Mouse (Mus musculus): ENCODE data around the gene Trf.

Trf gene

GRCm38 (mm10) chr9:103230151-103230951 lies at the start of gene Trf, which contains the start of gene Gm20425:
TSS of gene Trf (minus strand) at chr9:103230444.
TSS of gene Gm20425 (minus strand) at chr9:103230307.
- peak; percentile 25 for DNase-seq (ENCODE audit: low spot score)

- DNase-seq (ENCODE audit: low spot score) = no peak
Measured at GRCm38 (mm10) chr9:103276876-103277275, 46.6 kb upstream of the Trf start.

- DNase-seq (ENCODE audit: low spot score) = no peak
Measured at GRCm38 (mm10) chr9:103275676-103276075, 45.4 kb upstream of the Trf start.

- DNase-seq (ENCODE audit: low spot score) = no peak
Measured at GRCm38 (mm10) chr9:103274819-103275218, 44.6 kb upstream of the Trf start.

- DNase-seq (ENCODE audit: low spot score) = no peak
Measured at GRCm38 (mm10) chr9:103271104-103271503, 40.9 kb upstream of the Trf start.

- DNase-seq (ENCODE audit: low spot score) = no peak
Measured at GRCm38 (mm10) chr9:103265778-103266177, 35.5 kb upstream of the Trf start.

- DNase-seq (ENCODE audit: low spot score) = no peak
Measured at GRCm38 (mm10) chr9:103252906-103253305, 22.7 kb upstream of the Trf start.

- DNase-seq (ENCODE audit: low spot score) = no peak
Measured at GRCm38 (mm10) chr9:103248618-103249017, 18.4 kb upstream of the Trf start.

GRCm38 (mm10) chr9:103246526-103247168 lies 16.4 kb upstream of the Trf start:
- no peak for DNase-seq (ENCODE audit: low spot score)

GRCm38 (mm10) chr9:103243640-103244039 lies 13.4 kb upstream of the Trf start:
- DNase-seq (ENCODE audit: low spot score) = no peak

- no peak for DNase-seq (ENCODE audit: low spot score)
Measured at GRCm38 (mm10) chr9:103241206-103241605, 11.0 kb upstream of the Trf start.

- no peak for DNase-seq (ENCODE audit: low spot score)
Measured at GRCm38 (mm10) chr9:103239471-103239870, 9.2 kb upstream of the Trf start.

- no peak for DNase-seq (ENCODE audit: low spot score)
Measured at GRCm38 (mm10) chr9:103234565-103235165, 4.4 kb upstream of the Trf start.

- DNase-seq (ENCODE audit: low spot score) = no peak
Measured at GRCm38 (mm10) chr9:103234059-103234458, 3.8 kb upstream of the Trf start.

- no peak for DNase-seq (ENCODE audit: low spot score)
Measured at GRCm38 (mm10) chr9:103233006-103233395, 2.8 kb upstream of the Trf start.

GRCm38 (mm10) chr9:103232232-103233005 lies 2.2 kb upstream of the Trf start:
- DNase-seq (ENCODE audit: low spot score) = no peak

- DNase-seq (ENCODE audit: low spot score) = no peak
Measured at GRCm38 (mm10) chr9:103229037-103229867, 992 bp downstream of the Trf start.

- no peak for DNase-seq (ENCODE audit: low spot score)
Measured at GRCm38 (mm10) chr9:103228370-103229003, 1.8 kb downstream of the Trf start.

- DNase-seq (ENCODE audit: low spot score) = no peak
Measured at GRCm38 (mm10) chr9:103227760-103228159, 2.5 kb downstream of the Trf start.

- DNase-seq (ENCODE audit: low spot score) = no peak
Measured at GRCm38 (mm10) chr9:103226806-103227205, 3.4 kb downstream of the Trf start.

- peak; percentile 30 for DNase-seq (ENCODE audit: low spot score)
Measured at GRCm38 (mm10) chr9:103225464-103225863, 4.8 kb downstream of the Trf start.

Measured in embryo, embryonic 10 days (tissue).